Mouse (Mus musculus) right cerebral cortex, postnatal 4 days (tissue): ENCODE measurements at regions not wholly inside any gene's neighbourhood (a gene's known extent, or its start where the extent isn't known, plus 50 kb on each side); places are given as distances from the start of the nearest gene placed in this dataset.
"Not testable (repeated sequence)": the region's sequence is repeated elsewhere in the genome, so short reads cannot be mapped to it uniquely, and the experiment has no call there.

ENCODE experiments used
- DNase-seq: peaks from one replicate; pipeline ENCODE4 v3.0.0-alpha.2; 2022

GRCm38 (mm10) chr17:13492649-13493277 is 138.4 kb downstream of the Tcp10c start:
- not testable (repeated sequence) for DNase-seq

DNA sequence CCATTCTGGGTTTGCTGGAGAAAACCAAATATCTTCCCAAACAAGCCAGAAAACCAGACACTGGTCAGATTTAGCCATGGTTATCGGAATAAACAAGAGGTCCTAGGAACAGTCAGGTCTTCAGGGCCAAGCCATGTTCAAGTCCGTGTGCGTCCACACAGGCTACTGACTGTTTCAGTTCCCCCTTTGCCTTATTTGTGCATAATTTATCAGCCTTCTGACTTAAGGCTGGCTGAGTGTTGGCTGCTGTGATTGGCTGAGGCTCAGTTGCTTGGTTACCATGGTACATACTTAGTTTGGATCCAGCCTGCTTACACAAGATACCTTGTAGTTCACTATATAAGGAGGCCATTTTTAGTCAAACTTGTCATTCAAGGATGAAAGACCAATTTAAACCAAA is 139.5 kb downstream of the Tcp10c start:
- DNase-seq: not testable (repeated sequence)

DNA sequence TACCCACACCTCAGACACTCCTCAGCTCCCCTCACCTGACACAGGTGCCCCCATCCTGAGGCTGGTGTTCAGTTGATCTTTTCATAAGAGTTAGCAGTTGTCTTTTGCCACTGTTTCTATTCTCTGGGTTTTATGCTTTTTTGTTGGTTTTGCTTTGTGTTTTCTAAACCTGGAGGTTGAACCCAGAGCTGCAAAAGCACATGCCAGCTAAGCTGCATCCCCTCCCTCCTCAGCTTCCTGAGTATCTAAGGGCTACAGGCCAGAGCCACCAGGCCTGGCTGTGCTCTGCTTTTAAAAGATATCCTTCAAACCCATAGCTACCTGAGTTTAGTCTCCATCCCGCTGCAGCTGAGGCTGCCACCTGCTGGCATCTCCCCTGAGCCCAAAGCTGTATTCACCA is 140.1 kb downstream of the Tcp10c start:
- DNase-seq: not testable (repeated sequence)

GRCm38 (mm10) chr17:13504365-13504764 is 150.0 kb downstream of the Tcp10c start:
- DNase-seq: not testable (repeated sequence)

GRCm38 (mm10) chr17:13504827-13505268 is 150.5 kb downstream of the Tcp10c start:
- peak; percentile 71 for DNase-seq

- DNase-seq: not testable (repeated sequence)
These were observed 153.2 kb downstream of the Tcp10c start for GRCm38 (mm10) chr17:13507397-13508063.

- not testable (repeated sequence) for DNase-seq
These were observed 165.2 kb downstream of the Tcp10c start for GRCm38 (mm10) chr17:13519409-13520201.

DNA sequence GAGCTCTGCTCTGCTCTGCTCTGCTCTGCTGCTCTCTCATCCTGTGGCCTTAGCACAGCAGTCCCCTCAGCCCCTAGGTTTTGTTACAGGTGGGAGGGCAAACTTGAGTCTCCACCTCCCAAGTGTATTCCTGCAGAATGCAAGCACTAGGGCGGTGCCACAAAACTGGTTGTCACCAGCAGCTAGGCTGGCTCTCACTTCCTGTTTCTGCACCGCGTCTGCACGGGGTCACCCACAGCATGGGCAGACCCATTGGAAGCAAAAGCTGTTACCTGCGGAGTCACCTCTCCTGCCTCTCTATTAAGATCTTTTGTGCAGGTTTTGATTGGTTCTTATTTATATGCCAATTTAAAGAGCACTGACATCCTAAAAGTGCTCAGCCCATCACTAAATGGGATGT is 178.2 kb downstream of the Tcp10c start:
- DNase-seq: not testable (repeated sequence)

DNA sequence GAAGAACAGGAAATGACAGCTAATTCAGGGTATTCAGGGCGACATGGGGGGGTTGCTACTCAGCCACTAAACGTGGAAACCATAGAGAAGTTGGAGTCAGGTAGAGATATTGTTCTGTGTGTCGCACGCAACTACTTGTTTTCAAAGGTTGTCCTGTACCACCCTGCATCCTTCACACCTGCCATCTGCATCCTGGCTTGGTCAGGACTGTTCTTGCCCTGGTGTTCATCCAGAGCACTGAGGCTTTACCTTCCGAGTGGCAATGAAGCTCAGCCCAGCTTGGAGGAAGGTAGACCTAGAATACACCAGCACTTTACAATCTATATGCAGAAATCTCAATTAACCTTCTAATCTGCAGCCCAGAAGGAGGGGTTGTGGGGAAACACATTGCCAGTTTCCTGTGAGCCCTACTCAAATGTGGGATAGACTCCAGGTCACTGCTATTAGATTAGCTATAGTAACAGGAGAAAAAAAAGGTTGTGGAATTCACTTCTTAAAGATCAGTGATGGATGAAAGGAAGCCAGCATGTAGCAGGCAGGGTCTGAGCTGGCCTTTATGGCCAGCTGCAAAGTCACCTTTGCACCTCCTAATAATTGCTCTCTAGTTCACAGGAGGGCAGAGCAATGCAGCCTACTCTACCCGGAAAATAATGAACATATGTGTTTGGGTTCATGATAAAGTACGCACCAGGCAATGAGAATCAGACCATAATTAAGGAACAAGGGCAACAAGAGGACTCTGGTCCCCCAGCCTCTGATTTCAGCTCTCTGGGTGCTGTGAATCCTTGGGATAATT is 186.3 kb downstream of the Tcp10c start:
- no peak for DNase-seq

DNA sequence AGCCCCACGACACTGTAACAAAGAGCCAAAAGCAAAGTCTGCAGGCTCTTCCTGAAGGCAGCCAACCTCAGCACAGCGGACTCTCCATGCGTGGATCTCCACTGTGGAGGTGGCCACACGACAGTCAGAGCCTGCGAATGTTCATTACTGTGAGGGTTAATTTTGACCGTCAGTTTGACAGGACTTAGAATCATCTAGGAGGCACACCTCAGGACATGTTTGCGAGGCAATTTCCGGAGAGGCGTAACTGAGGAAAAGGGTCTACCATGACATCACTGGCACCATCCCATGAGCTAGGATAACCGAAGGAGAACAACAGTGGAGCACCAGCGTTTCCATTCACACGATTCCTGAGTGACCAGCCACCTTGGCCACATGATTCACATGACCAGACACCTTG is 186.9 kb downstream of the Tcp10c start:
- DNase-seq: no peak

DNA sequence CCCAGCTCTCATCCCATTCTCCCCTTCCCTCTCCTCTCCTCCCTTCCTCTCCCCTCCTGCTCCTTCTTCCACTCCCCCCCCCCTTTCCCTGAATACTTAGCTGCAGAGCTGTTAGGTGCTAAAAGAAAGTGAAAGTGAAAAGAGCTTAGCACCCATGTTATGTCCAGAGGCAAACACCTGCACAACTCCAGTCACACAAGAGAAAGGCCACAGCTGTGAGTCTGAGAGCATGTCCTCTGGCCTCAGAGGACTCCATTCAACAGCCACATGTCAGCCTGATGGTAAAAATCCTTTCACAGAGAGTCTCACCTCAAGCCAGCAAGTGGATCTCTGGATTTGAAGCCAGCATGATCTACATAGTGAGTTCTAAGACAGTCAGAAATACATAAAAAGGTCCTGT is 187.9 kb downstream of the Tcp10c start:
- DNase-seq: no peak

DNA sequence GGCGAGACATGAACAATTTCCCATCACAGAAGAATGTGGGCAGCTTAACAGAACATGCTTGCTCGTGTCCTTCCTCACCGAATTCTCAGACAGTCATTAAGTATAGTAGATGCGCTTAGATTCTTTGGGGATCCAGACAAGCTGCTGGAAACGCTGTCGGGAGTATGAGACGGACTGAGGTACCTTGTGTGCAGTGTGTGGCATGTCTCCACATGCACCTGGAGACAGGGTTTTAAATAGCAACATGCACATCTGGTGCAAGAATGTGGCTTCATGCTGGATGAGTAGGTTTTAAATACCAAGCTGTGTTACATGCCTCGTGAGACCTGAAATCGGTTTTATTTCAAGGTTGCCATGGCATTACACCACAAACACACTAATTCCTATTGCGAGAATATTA is 188.5 kb downstream of the Tcp10c start:
- no peak for DNase-seq

DNA sequence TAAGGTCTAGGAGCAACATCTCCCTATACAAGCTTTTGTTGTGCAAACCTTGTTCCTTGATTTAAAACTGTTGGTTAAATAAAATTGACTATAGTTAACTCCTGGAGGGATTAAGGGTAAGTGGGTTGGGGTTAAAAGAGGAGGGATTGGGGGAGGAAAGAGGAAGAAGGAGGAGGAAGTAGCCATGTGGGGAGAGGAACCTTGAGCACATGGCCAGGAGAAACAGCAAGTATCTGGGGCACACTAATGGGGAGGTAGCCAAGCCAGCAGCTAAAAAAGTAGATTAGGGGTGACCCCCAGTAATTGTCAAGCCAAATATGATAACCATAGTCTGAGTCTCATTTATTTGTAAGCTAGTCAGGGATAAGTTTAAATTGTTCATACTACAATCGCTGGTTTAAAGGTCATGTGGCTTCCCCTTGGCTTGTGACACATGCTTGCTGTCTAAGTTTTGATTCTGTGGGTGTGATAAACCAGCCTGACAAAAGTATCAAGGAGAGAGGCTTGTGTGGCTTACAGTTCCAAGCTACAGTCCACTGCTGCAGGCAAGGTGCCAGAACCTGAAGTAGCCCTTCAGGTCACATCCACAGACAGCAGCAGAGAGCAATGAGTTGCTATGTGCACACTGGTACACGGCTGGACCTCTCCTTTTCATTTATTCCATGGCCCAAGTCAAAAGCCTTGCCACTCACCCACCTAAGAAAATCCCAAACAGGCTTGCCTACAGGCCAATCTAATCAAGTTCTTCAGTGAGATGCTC is 189.8 kb downstream of the Tcp10c start:
- DNase-seq: no peak

- DNase-seq: no peak
These were observed 191.9 kb downstream of the Tcp10c start for GRCm38 (mm10) chr17:13546249-13546648.

DNA sequence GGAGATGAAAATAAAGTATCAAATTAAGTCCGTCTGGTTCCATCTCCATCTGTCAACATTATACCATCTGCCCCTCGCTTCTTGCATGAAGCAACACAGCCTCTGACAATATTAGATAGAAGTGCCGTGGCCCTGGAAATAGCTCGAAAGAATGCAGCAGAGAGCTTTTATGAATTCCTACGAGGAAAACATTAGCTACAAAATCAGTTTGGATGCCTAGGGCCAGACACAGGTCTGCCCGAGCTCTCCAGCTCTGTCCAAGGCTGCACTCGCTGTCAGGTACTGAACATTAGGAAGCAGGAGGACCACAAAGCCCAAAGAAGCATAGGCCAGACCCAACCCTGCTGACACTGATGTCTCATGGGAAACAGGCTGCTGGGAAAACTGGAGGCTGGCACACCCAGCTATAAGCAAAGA is 192.3 kb downstream of the Tcp10c start:
- peak; percentile 27 for DNase-seq

DNA sequence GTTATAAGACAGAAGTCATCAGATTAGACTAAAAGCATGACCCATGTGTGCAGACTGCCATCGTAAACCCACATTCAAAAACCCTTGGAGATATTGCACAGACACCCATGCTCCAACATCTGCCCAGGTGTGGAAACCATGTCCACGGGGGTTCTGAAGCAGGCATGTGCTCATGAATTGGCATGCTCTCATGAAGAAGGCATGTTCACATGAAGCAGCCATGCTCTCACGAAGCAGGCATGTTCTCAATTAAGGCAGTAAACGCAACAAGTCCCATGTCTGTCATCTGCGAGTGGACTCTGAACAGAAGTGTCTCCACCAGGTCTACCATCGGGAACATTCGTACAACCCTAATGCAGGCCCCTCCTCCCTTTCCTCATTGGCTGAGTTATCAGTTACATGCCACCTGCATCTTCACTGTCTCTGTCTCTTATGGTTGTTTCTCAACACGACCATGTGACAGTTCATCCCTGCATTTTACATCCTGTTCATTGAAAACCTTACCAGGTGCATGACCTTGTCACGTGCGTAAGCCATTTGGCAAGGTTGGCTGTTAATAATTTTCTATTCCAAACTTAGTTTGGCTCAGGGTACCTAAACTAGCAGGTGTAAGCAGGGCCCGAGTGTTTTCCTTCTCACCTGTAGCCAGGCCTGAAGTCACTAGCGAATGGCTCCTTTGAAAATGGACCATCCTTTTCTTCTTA is 193.4 kb downstream of the Tcp10c start:
- DNase-seq: no peak

- no peak for DNase-seq
These were observed 195.9 kb downstream of the Tcp10c start for GRCm38 (mm10) chr17:13549975-13550895.

GRCm38 (mm10) chr17:13550896-13551267 is 196.5 kb downstream of the Tcp10c start:
- not testable (repeated sequence) for DNase-seq

DNA sequence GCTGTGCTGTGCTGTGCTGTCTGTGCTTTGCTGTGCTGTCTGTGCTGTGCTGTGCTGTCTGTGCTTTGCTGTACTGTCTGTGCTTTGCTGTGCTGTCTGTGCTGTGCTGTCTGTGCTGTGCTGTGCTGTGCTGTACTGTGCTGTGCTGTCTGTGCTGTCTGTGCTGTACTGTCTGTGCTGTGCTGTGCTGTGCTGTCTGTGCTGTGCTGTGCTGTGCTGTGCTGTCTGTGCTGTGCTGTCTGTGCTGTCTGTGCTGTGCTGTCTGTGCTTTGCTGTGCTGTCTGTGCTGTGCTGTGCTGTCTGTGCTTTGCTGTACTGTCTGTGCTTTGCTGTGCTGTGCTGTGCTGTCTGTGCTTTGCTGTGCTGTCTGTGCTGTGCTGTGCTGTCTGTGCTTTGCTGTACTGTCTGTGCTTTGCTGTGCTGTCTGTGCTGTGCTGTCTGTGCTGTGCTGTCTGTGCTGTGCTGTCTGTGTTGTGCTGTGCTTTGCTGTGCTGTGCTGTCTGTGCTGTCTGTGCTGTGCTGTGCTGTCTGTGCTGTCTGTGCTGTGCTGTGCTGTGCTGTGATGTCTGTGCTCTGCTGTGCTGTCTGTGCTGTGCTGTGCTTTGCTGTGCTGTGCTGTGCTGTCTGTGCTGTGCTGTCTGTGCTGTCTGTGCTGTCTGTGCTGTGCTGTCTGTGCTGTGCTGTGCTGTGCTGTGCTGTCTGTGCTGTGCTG is 197.5 kb downstream of the Tcp10c start:
- not testable (repeated sequence) for DNase-seq

DNA sequence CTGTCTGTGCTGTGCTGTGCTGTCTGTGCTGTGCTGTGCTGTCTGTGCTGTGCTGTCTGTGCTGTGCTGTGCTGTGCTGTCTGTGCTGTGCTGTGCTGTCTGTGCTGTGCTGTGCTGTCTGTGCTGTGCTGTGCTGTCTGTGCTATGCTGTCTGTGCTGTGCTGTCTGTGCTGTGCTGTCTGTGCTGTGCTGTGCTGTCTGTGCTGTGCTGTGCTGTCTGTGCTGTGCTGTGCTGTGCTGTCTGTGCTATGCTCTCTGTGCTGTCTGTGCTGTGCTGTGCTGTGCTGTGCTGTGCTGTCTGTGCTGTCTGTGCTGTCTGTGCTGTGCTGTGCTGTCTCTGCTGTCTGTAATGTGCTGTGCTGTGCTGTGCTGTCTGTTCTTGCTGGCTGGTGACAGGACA is 198.5 kb downstream of the Tcp10c start:
- DNase-seq: not testable (repeated sequence)
